Mouse (Mus musculus): ENCODE measurements around the gene Slc41a3. TPM values are rescaled to one million over a fixed set of nuclear protein-coding genes. Genes with fewer than 3 reads are reported as not detected.

The Slc41a3 gene
- total RNA-seq, 2 experiments from 2014 or later = 20.8 to 25.2 TPM

- DNase-seq = peak; percentile 67
Measured at GRCm38 (mm10) chr6:90597592-90597991, 6.9 kb upstream of the Slc41a3 start.

GRCm38 (mm10) chr6:90598197-90598596, 6.3 kb upstream of the Slc41a3 start:
- no peak for DNase-seq

GRCm38 (mm10) chr6:90600351-90600750, 4.2 kb upstream of the Slc41a3 start:
- DNase-seq = no peak

GRCm38 (mm10) chr6:90601736-90602135, 2.8 kb upstream of the Slc41a3 start:
- DNase-seq = no peak

GRCm38 (mm10) chr6:90602304-90602703, 2.2 kb upstream of the Slc41a3 start:
- no peak for DNase-seq

GRCm38 (mm10) chr6:90603126-90603525, 1.4 kb upstream of the Slc41a3 start:
- DNase-seq = no peak

GRCm38 (mm10) chr6:90604130-90604529, 395 bp upstream of the Slc41a3 start:
- no peak for DNase-seq

- no peak for DNase-seq
Measured at GRCm38 (mm10) chr6:90605298-90605665, 757 bp downstream of the Slc41a3 start.

- peak; percentile 75 for DNase-seq
Measured at GRCm38 (mm10) chr6:90606538-90606937, 2.0 kb downstream of the Slc41a3 start.

- DNase-seq = peak; percentile 79
Measured at GRCm38 (mm10) chr6:90607196-90607595, 2.7 kb downstream of the Slc41a3 start.

GRCm38 (mm10) chr6:90608186-90608585, 3.7 kb downstream of the Slc41a3 start:
- peak; percentile 66 for DNase-seq

GRCm38 (mm10) chr6:90610248-90610647, 5.7 kb downstream of the Slc41a3 start:
- DNase-seq = no peak

GRCm38 (mm10) chr6:90613277-90613676, 8.8 kb downstream of the Slc41a3 start:
- DNase-seq = no peak

GRCm38 (mm10) chr6:90615362-90615761, 10.8 kb downstream of the Slc41a3 start:
- peak; percentile 66 for DNase-seq

GRCm38 (mm10) chr6:90615991-90616390, 11.5 kb downstream of the Slc41a3 start:
- DNase-seq = no peak

- DNase-seq = no peak
Measured at GRCm38 (mm10) chr6:90616481-90616880, 12.0 kb downstream of the Slc41a3 start.

- no peak for DNase-seq
Measured at GRCm38 (mm10) chr6:90618274-90618673, 13.7 kb downstream of the Slc41a3 start.

- peak; percentile 67 for DNase-seq
Measured at GRCm38 (mm10) chr6:90618821-90619636, 14.5 kb downstream of the Slc41a3 start.

GRCm38 (mm10) chr6:90619936-90620335, 15.4 kb downstream of the Slc41a3 start:
- DNase-seq = no peak

GRCm38 (mm10) chr6:90620791-90621583, 16.5 kb downstream of the Slc41a3 start:
- DNase-seq = no peak

GRCm38 (mm10) chr6:90621584-90621890, 17.0 kb downstream of the Slc41a3 start:
- no peak for DNase-seq

- no peak for DNase-seq
Measured at GRCm38 (mm10) chr6:90622758-90623455, 18.4 kb downstream of the Slc41a3 start.

GRCm38 (mm10) chr6:90623456-90623836, 18.9 kb downstream of the Slc41a3 start:
- no peak for DNase-seq
